Mouse (Mus musculus): ENCODE data around the gene Ccnd3. TPM values are rescaled to one million over a fixed set of nuclear protein-coding genes. Genes with fewer than 3 reads are reported as not detected.

Ccnd3 gene
- total RNA-seq, 2 experiments from 2014 or later = 31.0 to 31.7 TPM

- no peak for DNase-seq (ENCODE audit: low spot score in 2 of 2)
- intact Hi-C loops (cut with DNase I) = no loop called here
Observed at GRCm38 (mm10) chr17:47632181-47632840, 127.5 kb downstream of the Ccnd3 start.

GRCm38 (mm10) chr17:47633999-47634770 lies 129.3 kb downstream of the Ccnd3 start:
- intact Hi-C loops (cut with DNase I) = no loop called here
- DNase-seq (ENCODE audit: low spot score in 2 of 2) = no peak

- DNase-seq (ENCODE audit: low spot score in 2 of 2) = no peak
- intact Hi-C loops (cut with DNase I) = no loop called here
Observed at GRCm38 (mm10) chr17:47642992-47643391, 138.1 kb downstream of the Ccnd3 start.

GRCm38 (mm10) chr17:47646683-47647082 lies 141.8 kb downstream of the Ccnd3 start:
- DNase-seq (ENCODE audit: low spot score in 2 of 2) = peak; percentile 27 to 58
- intact Hi-C loops (cut with DNase I) = loop anchor here (1.0 kb wide), 1 partner anchor 30 kb away; no protein-coding TSS in a partner anchor

- no peak for DNase-seq (ENCODE audit: low spot score in 2 of 2)
- intact Hi-C loops (cut with DNase I) = no loop called here
Observed at GRCm38 (mm10) chr17:47648966-47649365, 144.1 kb downstream of the Ccnd3 start.

Other genes with a start within 250 kb of the Ccnd3 start
- 10 to 100 TPM; 30.0 to 36.1 TPM for gene Mrps10, start 136.2 kb upstream of the Ccnd3 start, total RNA-seq (2021)
- gene Guca1b, start 119.7 kb upstream of the Ccnd3 start, total RNA-seq (2021) = 1 to 10 TPM; 1.3 TPM
- not detected for gene Guca1a, start 104.5 kb upstream of the Ccnd3 start, total RNA-seq (2021)
- under 1 TPM; 0.32 to 0.41 TPM for gene AI661453, start 68.4 kb upstream of the Ccnd3 start, total RNA-seq (2021)
- under 1 TPM in 1 of 2 experiments, not detected in 1; 0.39 TPM for gene 1700001C19Rik, start 67.7 kb upstream of the Ccnd3 start, total RNA-seq (2021)
- gene Taf8, start 2.8 kb upstream of the Ccnd3 start, total RNA-seq (2021) = 10 to 100 TPM; 16.4 to 16.7 TPM
- 10 to 100 TPM; 18.2 to 18.5 TPM for gene Bysl, start 106.4 kb downstream of the Ccnd3 start, total RNA-seq (2021)
- 10 to 100 TPM; 27.2 to 32.7 TPM for gene Med20, start 106.5 kb downstream of the Ccnd3 start, total RNA-seq (2021)
- 1 to 10 TPM; 3.5 to 7.2 TPM for gene Gm20517, start 106.5 kb downstream of the Ccnd3 start, total RNA-seq (2021)
- 10 to 100 TPM in 1 of 2 experiments, 1 to 10 TPM in 1; 9.9 to 11.6 TPM for gene Usp49, start 125.6 kb downstream of the Ccnd3 start, total RNA-seq (2021)
- gene Tomm6, start 183.3 kb downstream of the Ccnd3 start, total RNA-seq (2021) = 100 to 1,000 TPM; 209 to 215 TPM
- 10 to 100 TPM; 22.0 to 24.2 TPM for gene Frs3, start 184.0 kb downstream of the Ccnd3 start, total RNA-seq (2021)
- 1 to 10 TPM; 3.3 to 3.8 TPM for gene Gm21981, start 189.4 kb downstream of the Ccnd3 start, total RNA-seq (2021)
- gene Prickle4, start 189.7 kb downstream of the Ccnd3 start, total RNA-seq (2021) = 1 to 10 TPM; 4.2 to 5.7 TPM
- not detected for gene Pgc, start 221.8 kb downstream of the Ccnd3 start, total RNA-seq (2021)
- gene Tfeb, start 232.0 kb downstream of the Ccnd3 start, total RNA-seq (2021) = 10 to 100 TPM in 1 of 2 experiments, 1 to 10 TPM in 1; 8.2 to 11.5 TPM